Mouse (Mus musculus): Measurements from ENCODE around the gene Foxk2.

Gene Foxk2

GRCm38 (mm10) chr11:121259160-121260100 lies at the start of gene Foxk2:
Gene Foxk2, plus strand, starts transcription at chr11:121259990.
- peak; percentile 84 for DNase-seq (ENCODE audit: low read depth)

DNA sequence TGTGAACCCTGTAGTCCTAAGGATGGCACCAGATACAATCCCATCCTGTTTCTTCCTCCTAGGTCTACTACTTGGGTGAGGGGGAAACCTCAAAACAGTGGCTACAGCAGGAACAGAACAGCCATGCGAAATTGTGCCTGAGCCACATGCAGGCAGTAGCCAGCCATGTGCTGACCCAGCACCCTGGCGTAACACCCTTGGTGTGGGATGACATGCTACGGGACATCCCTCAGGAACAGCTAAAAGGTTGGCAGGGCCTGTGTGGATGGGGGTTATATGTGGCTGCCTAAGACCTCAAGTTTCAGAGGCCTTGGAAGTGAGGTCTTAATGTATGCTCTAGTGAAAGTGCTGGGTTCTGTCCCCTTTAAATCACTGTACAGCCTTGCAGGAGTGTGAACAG lies 43.0 kb upstream of the Foxk2 start:
- no peak for DNase-seq (ENCODE audit: low read depth)

- DNase-seq (ENCODE audit: low read depth): no peak
These were observed 40.0 kb upstream of the Foxk2 start for GRCm38 (mm10) chr11:121219776-121220175.

GRCm38 (mm10) chr11:121220771-121221170 lies 39.0 kb upstream of the Foxk2 start:
- no peak for DNase-seq (ENCODE audit: low read depth)

GRCm38 (mm10) chr11:121221321-121222010 lies 38.3 kb upstream of the Foxk2 start:
- DNase-seq (ENCODE audit: low read depth): peak; percentile 11

- DNase-seq (ENCODE audit: low read depth): peak; percentile 73
These were observed 31.4 kb upstream of the Foxk2 start for GRCm38 (mm10) chr11:121228129-121229017.

GRCm38 (mm10) chr11:121229018-121229439 lies 30.8 kb upstream of the Foxk2 start, which contains the start of gene Cybc1:
Gene Cybc1, minus strand, starts transcription at chr11:121229322.
- peak; percentile 89 for DNase-seq (ENCODE audit: low read depth)

GRCm38 (mm10) chr11:121231191-121231590 lies 28.6 kb upstream of the Foxk2 start:
- no peak for DNase-seq (ENCODE audit: low read depth)

DNA sequence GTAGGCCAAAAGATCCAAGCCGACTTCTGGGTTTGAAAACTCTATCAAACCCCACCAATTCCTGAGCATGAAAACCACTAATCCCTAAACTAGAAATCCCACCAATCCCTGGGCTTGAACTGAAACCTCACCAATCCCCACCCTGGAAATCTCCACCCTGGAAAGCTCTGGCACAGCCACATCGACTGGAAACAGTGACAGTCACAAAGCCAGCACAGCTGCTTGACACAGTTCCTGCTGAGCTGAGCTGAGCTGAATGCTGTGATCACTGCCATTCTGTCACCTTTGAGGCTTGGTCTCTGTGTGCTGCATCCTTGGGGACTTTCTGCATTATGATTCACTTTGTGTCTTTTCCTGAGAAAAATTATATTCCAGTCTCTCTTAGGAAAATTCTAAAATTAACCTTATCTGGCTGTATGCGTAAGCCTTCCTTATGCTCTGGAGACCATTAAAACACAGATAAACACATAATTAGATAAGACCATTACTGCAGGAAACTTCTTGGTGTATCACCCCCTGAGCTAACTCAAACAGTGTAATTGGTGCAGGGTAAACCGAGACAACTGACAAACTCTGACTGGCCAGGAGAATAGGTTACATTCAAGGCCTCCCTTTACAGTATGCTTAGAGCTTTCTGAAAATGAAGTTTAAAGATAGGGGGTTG lies 28.0 kb upstream of the Foxk2 start:
- no peak for DNase-seq (ENCODE audit: low read depth)

DNA sequence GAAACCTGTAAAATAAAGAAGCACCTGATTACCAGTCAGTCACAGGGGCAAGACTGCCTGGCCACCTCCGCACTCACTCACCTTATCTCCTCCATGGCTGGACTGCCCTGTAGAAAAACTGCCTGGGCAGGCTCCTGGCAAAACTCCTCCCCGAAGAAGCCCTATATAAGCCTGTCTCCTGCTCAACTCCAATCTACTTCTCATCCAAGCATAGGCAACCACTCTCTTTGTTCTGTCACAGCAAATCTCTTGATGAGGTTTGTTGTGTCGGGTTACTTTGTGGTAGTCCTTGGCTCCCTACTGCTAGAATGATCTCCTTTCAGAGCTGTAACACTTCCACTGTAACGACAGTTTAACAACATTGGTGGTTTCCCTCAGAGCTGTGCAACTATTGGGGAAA lies 27.1 kb upstream of the Foxk2 start:
- peak; percentile 27 for DNase-seq (ENCODE audit: low read depth)

GRCm38 (mm10) chr11:121235475-121236238 lies 24.1 kb upstream of the Foxk2 start:
- peak; percentile 76 for DNase-seq (ENCODE audit: low read depth)

GRCm38 (mm10) chr11:121236564-121237344 lies 23.0 kb upstream of the Foxk2 start, which contains the start of gene Narf:
Gene Narf, plus strand, starts transcription at chr11:121237253.
- DNase-seq (ENCODE audit: low read depth): peak; percentile 100

DNA sequence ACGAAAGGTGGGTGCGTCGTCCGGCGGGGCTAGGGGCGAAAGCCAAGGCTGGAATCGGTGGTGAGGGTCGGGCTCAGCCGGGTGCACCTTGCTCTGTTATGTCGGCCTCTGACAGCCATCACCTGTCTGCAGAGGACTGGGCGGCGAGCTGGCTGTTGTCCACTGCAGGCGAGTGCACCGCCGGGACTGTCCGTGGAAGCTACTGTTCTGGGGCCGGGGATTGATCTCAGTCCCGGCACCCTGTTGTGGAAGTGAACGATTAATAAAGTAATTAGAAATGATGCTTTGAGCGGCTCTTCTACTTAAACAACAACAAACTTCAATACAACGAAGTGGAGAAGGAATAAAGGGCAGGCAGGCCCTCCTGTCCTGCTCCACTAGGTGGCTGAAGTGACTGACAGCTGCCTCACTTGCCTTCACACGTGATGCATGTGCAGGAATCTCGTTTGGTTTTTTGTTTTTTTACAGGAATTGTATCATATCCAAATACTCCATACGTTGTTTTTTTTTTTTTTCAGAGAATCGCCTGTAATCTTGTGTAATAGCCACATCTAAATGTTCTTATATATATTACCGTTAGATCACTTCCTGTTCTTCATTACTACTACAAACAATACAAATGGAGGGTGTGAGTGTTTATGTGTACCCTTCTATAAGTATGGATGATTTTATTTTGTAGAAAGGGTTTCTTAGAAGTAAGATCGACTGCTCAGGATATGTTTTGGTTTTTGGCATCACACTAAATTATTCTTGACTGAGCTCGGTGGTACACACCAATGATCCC lies 22.3 kb upstream of the Foxk2 start:
- peak; percentile 80 for DNase-seq (ENCODE audit: low read depth)

DNA sequence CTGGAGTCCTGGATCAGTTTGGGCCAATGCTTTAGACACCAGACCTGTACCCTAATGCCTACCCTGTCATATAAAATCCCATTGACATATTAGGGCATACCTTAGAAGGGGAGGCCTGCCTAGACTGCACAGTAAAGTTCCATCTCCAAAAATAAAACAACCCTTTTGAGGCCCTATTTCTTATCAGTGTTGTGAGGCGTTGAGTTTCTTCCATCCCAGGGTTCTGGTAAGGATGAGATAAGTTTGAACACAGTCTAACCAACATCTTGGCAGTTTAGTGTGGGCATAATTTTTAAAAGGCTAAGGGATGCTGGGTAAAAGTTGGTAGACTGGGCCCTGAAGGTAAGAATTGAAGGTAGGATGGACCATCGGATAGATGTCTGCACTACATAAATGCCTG lies 20.1 kb upstream of the Foxk2 start:
- no peak for DNase-seq (ENCODE audit: low read depth)

- no peak for DNase-seq (ENCODE audit: low read depth)
These were observed 9.6 kb upstream of the Foxk2 start for GRCm38 (mm10) chr11:121250196-121250595.

GRCm38 (mm10) chr11:121260211-121260906 lies 569 bp downstream of the Foxk2 start:
- DNase-seq (ENCODE audit: low read depth): no peak

- no peak for DNase-seq (ENCODE audit: low read depth)
These were observed 1.3 kb downstream of the Foxk2 start for GRCm38 (mm10) chr11:121261074-121261473.

- DNase-seq (ENCODE audit: low read depth): no peak
These were observed 17.7 kb downstream of the Foxk2 start for GRCm38 (mm10) chr11:121277516-121277915.
